Mouse (Mus musculus) R1 (cell line): Measurements from ENCODE around the gene Matk.

Experiments
- DNase-seq: peaks from one replicate; pipeline ENCODE4 v3.0.0-alpha.2; 2018; ENCODE audit warnings: low read depth, low spot score

The Matk gene

GRCm38 (mm10) chr10:81242021-81242420 lies 10.7 kb upstream of the Matk start:
- DNase-seq, result no peak

- no peak for DNase-seq
Measured at GRCm38 (mm10) chr10:81244146-81244545, 8.6 kb upstream of the Matk start.

GRCm38 (mm10) chr10:81244595-81244994 lies 8.1 kb upstream of the Matk start:
- DNase-seq, result peak; percentile 69

GRCm38 (mm10) chr10:81245166-81245565 lies 7.6 kb upstream of the Matk start:
- no peak for DNase-seq

GRCm38 (mm10) chr10:81247804-81248203 lies 4.9 kb upstream of the Matk start:
- no peak for DNase-seq

- no peak for DNase-seq
Measured at GRCm38 (mm10) chr10:81249442-81249841, 3.3 kb upstream of the Matk start.

GRCm38 (mm10) chr10:81254886-81255285 lies 2.2 kb downstream of the Matk start:
- no peak for DNase-seq

- peak; percentile 33 for DNase-seq
Measured at GRCm38 (mm10) chr10:81257158-81258039, 4.7 kb downstream of the Matk start.

GRCm38 (mm10) chr10:81259225-81259884 lies 6.6 kb downstream of the Matk start:
- DNase-seq, result no peak

- no peak for DNase-seq
Measured at GRCm38 (mm10) chr10:81261025-81261424, 8.3 kb downstream of the Matk start.

- no peak for DNase-seq
Measured at GRCm38 (mm10) chr10:81265540-81265939, 12.8 kb downstream of the Matk start.

- DNase-seq, result peak; percentile 96
Measured at GRCm38 (mm10) chr10:81266211-81267105, 13.7 kb downstream of the Matk start, which contains the start of the genes Mrpl54 and Apba3. TSS of gene Mrpl54 (minus strand) at chr10:81266934. TSS of gene Apba3 (plus strand) at chr10:81266960.

- DNase-seq, result peak; percentile 90
Measured at GRCm38 (mm10) chr10:81268056-81268455, 15.3 kb downstream of the Matk start.

GRCm38 (mm10) chr10:81268643-81269412 lies 16.1 kb downstream of the Matk start:
- DNase-seq, result no peak

- no peak for DNase-seq
Measured at GRCm38 (mm10) chr10:81272356-81272755, 19.6 kb downstream of the Matk start.

GRCm38 (mm10) chr10:81273842-81274241 lies 21.1 kb downstream of the Matk start:
- no peak for DNase-seq

- DNase-seq, result no peak
Measured at GRCm38 (mm10) chr10:81277676-81278075, 24.9 kb downstream of the Matk start.

- peak; percentile 91 for DNase-seq
Measured at GRCm38 (mm10) chr10:81279496-81279895, 26.8 kb downstream of the Matk start.

GRCm38 (mm10) chr10:81284189-81284588 lies 31.5 kb downstream of the Matk start:
- DNase-seq, result no peak

- no peak for DNase-seq
Measured at GRCm38 (mm10) chr10:81284719-81285118, 32.0 kb downstream of the Matk start.
